Mouse (Mus musculus): ENCODE results near the gene Kcne3.

Kcne3 gene

DNA sequence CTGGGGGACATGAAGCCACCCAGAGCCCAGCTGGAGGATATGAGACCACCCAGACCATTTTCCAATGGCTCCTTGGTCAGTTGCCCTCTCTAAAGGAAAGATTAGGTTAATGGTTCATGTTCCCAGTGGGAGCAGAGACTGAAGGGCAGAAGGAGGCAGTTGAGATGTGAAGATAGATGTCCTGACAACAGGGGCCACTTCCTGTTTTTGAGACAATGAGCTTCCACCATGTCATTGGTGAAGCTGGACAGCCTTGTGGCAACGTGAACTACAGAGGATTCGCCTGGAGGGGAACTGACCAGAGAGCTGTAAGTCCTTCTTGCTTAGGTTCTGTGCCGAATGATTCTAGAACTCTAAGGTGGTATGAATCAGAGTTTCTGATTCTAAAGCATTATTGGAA lies at the start of gene Kcne3:
Gene Kcne3 (plus strand): TSS at position 234 of the 400 bp plus-strand sequence.
- no peak for DNase-seq (ENCODE audit: low spot score)

GRCm38 (mm10) chr7:100126514-100126913 lies 49.8 kb upstream of the Kcne3 start:
- no peak for DNase-seq (ENCODE audit: low spot score)

DNA sequence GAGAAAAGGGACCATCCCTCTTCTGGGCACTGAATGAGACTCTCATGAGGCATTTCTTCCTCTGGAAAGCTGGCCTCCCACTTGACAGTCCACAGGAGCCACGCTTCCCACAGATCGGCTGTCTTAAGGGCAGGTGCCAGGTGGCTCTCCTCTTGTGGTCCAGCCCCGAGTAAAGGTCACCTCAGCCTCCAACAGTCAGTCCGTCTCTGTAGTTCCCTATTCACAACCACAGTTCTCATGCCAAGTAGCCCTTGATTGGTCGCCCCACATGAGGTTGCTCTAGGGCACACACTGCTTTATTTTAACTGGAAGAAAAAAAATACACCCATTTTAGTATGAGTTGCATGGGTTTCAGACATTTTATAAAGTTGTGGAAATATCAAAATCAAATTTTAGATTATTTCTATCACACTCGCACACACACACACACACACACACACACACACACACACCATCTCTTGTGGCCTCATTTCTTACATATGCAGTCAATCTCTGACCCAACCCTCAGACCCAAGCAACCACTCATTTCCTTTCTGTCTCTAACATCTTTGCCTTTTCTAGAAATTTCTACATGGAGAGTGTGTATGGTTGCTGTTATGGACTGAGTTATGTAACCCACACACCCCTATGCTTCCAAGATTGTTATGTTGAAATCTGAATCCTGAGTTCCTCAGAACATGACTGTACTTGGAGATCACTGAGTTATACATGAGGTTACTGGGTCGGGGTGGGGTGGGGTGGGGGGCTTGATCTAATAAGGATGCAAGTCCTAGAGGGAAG lies 47.9 kb upstream of the Kcne3 start:
- no peak for DNase-seq (ENCODE audit: low spot score)

GRCm38 (mm10) chr7:100130592-100130991 lies 45.7 kb upstream of the Kcne3 start:
- DNase-seq (ENCODE audit: low spot score) = no peak

- no peak for DNase-seq (ENCODE audit: low spot score)
Observed at GRCm38 (mm10) chr7:100132379-100132778, 43.9 kb upstream of the Kcne3 start.

DNA sequence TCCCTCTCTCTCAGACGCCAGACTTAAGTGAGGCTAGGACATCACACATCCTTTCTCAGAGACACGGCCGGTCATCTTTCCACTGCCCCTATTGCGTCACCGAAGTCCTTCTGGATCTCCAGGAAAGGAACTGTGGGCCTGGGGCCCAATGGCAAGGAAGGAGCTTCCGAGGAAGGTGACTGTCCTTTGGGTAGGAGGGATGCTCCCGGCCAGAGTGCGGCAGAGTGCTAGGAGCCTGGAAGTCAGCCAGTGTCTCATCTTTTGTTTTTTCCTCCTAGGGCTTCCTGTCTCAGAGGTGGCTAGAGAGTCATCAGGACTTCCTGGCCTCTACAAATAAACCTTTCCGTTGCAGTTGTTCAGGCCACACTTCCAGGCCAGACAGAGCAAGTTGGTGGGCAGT lies 39.3 kb upstream of the Kcne3 start:
- no peak for DNase-seq (ENCODE audit: low spot score)

DNA sequence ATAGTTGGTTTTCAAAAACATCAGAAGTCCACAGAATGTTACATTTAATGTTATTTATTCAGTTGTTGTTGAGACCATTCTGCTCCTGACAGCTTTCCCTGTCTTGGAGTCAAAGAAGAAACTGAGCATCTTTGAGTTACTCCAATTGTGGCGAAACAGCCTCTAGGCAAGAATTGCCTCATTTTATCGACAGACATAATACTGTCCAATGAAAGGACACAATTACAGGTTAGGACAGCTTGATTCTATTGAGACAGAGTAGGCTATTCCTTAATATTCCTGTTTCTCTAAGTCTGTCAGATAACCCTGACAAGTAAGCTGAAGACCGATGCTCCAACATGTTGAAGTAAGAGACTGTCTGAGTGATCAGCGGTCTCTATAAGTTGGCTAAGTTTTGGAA lies 38.2 kb upstream of the Kcne3 start:
- no peak for DNase-seq (ENCODE audit: low spot score)

GRCm38 (mm10) chr7:100140591-100140990 lies 35.7 kb upstream of the Kcne3 start:
- DNase-seq (ENCODE audit: low spot score) = no peak

DNA sequence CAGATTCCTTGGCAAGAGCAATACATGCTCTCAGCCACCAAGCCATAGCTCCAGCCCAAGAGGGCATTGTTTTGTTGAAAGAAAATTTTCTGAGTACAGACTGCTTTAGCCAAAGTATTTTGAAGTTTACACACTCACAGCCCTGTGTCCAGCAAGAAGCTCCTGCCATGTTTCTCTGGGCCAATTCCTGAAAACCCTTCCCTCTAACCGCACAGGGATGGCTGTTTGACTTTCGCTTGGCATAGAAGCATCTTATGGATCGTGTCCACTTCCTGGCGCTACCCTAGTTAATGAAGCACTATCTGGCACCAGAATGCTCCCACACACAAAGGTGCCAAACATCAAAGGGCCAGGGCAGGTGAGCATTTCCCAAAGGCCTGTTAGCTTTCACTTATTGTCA lies 27.7 kb upstream of the Kcne3 start:
- no peak for DNase-seq (ENCODE audit: low spot score)

GRCm38 (mm10) chr7:100150086-100150485 lies 26.2 kb upstream of the Kcne3 start:
- DNase-seq (ENCODE audit: low spot score) = no peak

DNA sequence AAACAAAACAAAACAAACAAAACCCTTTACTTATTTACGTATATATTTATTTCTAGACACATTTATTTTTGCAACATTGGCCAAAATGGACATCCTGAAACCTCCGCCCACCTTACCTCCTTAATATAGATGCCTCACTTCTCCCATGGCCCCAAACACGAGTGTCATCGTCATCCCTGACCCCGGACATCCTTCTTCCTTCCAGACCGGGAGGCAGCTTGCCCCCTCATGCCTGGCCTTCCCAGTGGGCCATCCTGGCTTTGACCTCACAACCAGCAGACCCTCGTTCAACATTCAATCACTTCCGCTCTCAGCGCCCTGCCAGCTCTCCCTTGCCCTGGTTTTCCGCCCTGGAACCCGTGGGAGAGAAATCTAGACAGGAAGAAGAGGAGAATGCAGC lies 25.7 kb upstream of the Kcne3 start:
- no peak for DNase-seq (ENCODE audit: low spot score)

DNA sequence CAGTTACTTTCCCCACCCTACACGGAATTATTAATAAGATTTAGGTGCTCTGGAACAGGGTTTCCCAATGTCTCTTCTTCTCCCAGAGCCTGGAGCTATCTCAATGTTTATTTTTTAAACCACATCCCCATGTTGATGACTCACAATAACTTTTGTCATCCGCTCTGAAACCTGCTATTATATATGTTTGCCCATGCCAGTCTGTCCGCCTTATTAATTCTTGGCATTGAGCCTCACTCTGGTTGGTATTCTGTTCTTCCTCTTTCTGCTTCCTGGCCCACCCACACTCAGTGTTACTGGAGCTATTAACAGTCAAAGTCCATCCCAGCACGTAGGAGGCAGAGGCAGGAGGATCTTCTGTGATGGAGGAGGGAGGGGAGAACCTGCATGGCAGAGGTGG lies 18.6 kb upstream of the Kcne3 start:
- no peak for DNase-seq (ENCODE audit: low spot score)

DNA sequence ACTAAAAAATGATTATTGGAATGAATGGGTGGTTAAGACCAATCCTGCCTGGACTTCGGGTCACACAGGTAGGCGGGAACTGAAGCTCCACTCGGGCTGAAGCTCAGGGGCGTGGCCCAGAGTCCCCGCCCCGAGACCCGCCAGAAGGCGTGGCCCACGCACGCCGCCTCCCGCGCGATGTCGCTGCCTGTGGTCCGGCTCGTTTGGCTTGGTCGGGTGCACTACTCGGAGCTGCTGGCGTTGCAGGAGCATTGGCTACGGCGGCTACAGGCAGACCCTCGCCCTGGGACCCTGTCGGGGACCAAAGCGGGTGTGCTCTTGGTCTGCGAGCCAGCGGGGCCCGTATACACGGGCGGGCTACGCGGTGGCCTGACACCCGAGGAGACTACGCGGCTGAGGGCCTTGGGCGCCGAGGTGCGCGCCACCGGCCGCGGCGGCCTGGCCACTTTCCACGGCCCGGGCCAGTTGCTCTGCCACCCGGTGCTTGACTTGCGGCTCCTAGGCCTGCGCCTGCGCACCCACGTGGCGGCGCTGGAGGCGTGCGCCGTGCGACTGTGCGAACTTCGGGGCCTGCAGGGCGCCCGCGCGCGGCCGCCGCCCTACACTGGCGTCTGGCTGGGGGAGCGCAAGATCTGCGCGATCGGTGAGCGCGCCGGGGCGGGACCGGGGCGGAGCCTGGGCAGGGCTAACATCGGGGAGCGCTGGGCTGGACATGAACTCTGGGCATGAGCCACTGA lies 17.0 kb upstream of the Kcne3 start, which contains the start of gene Lipt2:
Gene Lipt2 (plus strand): TSS at position 173 of the 737 bp plus-strand sequence.
- peak; percentile 92 for DNase-seq (ENCODE audit: low spot score)

GRCm38 (mm10) chr7:100160006-100160405 lies 16.3 kb upstream of the Kcne3 start:
- DNase-seq (ENCODE audit: low spot score) = peak; percentile 12

- DNase-seq (ENCODE audit: low spot score) = no peak
Observed at GRCm38 (mm10) chr7:100163506-100163905, 12.8 kb upstream of the Kcne3 start.

DNA sequence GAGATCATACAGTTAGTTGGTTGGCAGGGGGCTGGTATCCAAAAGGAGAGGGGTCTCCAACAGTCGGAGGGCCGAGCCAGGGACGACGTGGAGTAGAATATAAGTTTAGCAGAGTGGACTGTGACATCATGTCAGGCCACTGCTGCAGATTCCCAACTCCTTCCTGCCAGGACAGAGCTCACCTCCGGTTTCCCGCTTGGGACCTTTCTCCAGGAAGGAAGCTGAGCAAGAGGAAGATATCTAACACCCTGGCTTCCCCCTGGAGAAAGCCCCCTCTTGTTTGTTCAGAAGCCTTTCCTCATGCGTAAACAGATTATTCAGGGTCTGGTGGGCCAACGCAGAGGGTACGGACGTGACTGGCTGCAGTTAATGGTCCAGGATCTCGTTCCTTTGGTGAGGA lies 7.6 kb upstream of the Kcne3 start:
- DNase-seq (ENCODE audit: low spot score) = no peak

DNA sequence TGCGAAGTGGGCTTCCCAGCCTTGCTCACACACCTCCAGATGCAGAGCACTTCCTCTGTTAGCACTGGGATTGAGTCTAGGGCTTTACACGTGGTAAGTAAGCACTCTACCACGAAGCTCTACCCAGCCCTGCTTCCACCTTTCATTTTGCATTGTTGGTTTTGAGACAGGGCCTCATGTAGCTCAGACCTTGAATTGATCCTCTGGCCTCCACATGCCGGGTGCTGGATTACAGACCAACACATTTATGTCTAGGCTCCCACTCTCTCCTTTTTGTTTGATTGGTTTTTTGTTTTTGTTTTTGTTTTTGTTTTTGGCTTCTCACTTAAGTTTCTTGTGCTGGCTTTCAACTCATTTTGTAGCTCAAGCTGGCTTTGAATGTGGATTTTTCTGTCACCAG lies 5.5 kb upstream of the Kcne3 start:
- DNase-seq (ENCODE audit: low spot score) = no peak

GRCm38 (mm10) chr7:100178016-100178890 lies 2.0 kb downstream of the Kcne3 start:
- DNase-seq (ENCODE audit: low spot score) = peak; percentile 36

- no peak for DNase-seq (ENCODE audit: low spot score)
Observed at GRCm38 (mm10) chr7:100178891-100179233, 2.6 kb downstream of the Kcne3 start.

DNA sequence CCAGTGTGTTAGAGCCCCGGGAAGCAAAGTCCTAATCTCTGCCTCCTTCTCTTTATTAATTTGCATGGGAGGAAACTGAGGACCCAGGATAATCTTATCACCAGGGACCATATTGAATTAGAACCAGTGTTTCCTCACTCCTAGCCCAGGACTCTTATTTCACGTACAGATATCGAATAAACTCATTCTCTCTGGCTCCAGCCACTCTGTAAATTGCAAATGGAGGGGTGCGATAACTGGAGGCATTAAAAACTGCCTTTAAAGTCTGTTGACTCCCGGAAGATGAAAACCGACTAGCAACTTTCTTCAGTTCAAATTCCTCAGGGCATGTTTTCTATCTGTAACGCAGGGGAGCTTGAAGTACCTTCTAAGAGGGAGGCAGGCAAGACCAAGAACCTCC lies 3.1 kb downstream of the Kcne3 start:
- no peak for DNase-seq (ENCODE audit: low spot score)

DNA sequence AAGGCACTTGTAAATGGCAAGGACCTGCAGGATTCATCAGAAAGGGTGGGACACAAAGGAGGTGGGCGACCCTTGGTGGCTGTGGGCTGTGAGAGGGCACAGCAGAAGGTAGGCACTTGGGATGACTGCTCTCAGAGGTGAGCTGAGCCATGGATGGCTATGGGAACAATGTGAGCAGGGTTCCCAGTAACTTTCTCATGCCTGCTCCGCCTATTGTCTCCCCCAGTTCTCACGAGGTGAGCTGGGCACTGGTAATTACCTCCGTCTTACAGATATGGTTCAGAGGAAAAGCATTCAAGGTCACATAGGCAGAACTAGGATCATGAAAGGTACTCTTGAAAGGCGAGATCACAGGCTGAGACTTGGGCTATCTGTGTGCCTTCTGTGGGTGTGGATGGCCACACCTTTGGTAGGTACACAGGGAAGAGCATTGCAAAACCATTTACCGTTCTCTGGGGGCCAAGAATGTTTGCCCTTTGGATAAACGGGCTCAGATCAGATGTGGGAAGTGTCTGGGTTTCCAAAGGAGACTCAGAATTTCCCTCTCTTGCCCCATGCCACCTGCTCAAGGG lies 3.6 kb downstream of the Kcne3 start:
- DNase-seq (ENCODE audit: low spot score) = no peak

- no peak for DNase-seq (ENCODE audit: low spot score)
Observed at GRCm38 (mm10) chr7:100181176-100181575, 4.9 kb downstream of the Kcne3 start.
